Mouse (Mus musculus) right cerebral cortex, adult 2 months (tissue): ENCODE measurements around the gene Kdm1a.

Experiments
- DNase-seq, 2 experiments: peaks; one replicate each; pipeline ENCODE4 v3.0.0; 2021 to 2022; ENCODE audit warnings: low spot score in 2 of 2

Gene Kdm1a

GRCm38 (mm10) chr4:136526412-136526811, 76.1 kb downstream of the Kdm1a start:
- peak; percentile 65 to 69 for DNase-seq

DNA sequence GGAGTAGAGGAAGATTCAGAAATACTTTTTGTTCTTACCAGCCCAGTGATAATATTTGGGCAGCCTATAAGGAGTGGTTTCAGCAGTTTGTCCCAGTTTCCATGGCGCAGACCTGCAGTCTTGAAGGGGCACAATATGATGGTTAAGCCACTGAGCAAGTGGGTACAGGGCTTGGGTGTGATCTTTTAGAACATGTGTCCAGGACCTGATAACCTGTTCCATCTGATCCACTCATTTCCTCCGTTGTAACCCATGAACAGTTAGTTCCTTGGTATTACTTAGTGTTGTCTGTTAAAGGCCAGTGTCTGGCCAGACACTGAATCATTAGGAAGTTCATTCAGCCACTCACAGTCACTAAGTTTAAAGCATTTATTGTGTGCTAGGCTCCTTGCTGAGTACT, 78.2 kb downstream of the Kdm1a start:
- no peak for DNase-seq

- no peak for DNase-seq
These were observed 80.6 kb downstream of the Kdm1a start for GRCm38 (mm10) chr4:136521898-136522297.

DNA sequence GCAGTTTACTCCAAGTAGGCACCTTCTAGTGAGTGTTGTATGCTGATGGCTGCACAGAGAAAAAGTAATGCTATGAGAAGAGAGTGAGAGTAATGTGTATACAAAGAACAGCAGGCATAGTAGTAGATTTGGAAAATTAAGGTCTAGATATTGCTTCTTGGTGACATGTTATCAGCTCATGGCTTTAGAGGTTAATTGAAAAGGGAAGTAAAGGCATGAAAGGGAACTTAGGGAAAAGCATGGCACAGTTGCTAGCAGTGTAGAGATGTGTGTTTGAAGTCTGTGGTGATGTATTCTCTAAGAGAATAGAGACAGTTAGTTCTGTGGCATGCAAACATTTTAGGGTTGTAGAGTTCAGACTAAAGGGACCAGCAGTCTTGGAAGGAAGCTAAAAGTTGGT, 82.7 kb downstream of the Kdm1a start:
- no peak for DNase-seq

DNA sequence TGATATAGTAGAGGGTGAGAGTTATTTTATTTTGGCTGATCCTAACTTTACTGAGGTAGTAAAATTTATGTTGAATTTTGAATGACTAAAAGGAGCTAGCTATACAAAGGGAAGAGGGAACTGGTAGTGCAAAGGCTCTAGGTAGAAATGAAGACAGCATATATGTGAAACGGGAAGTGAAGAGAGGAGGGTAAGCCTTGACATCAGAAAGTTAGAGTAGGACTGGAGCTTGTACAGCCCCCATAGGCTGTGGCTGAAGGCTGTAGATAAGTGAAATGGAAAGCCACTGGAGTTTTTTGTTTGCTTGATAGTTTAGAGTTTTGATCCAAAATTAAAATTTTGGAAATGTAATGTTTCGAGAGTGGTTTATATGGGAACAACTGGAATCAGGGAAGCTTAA, 83.9 kb downstream of the Kdm1a start:
- no peak for DNase-seq

GRCm38 (mm10) chr4:136518141-136518540, 84.4 kb downstream of the Kdm1a start:
- no peak for DNase-seq

DNA sequence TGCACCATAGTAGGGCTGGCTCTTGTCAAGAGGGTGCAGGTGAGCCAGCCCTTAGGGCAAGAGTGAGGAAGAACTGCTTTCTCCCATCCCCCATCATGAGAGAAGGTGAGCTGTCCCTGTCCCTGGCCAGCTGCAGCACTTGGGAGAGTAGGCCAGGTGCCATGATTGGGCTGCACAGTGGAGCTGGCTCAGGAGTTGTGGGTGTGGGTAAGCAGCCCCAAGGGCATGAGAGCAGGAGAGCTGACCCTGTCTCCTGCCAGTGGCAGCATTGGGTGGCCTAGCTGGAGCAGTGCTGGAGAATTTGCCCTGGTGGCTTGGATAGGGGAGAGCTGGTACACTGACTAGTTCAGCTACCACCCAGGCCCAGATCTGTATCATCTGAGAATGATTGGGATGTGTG, 89.6 kb downstream of the Kdm1a start:
- DNase-seq = no peak

DNA sequence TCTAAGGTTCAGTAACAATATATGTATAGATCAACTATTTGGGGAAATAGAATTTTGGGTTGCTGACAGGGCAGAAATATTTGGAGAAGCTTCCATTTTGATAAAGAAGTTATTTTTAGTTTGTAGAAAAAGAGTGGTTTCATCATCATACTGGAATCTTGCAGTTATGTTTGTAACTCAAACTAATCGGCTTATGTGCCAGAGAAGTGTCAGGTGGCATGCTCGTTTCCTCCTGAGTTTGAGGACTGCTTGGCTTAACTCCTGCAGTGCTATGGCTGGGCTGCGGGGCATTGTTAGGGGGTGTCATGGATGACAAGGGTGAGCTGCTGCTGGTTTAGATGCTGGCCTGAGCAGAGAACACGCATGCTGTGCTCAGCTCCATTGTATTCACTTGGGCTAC, 90.8 kb downstream of the Kdm1a start:
- no peak for DNase-seq

DNA sequence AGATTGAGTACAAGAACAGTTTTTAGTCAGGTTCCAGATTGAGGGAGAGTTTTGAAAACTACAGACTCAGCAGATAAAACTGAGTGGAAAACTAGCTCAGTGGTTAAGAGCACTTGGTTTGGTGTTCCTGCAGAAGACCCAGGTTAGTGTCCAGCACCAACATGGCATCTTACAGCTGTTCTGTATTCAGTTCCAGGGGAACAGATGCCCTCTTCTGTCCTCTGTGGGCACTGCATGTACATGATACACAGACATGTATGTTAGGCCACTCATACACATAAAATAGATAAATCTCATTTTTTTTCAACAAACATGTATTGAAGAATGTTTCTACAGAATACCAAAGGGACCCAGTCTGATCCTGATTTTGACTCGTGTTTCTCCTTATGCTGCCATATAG, 92.7 kb downstream of the Kdm1a start:
- DNase-seq = no peak

DNA sequence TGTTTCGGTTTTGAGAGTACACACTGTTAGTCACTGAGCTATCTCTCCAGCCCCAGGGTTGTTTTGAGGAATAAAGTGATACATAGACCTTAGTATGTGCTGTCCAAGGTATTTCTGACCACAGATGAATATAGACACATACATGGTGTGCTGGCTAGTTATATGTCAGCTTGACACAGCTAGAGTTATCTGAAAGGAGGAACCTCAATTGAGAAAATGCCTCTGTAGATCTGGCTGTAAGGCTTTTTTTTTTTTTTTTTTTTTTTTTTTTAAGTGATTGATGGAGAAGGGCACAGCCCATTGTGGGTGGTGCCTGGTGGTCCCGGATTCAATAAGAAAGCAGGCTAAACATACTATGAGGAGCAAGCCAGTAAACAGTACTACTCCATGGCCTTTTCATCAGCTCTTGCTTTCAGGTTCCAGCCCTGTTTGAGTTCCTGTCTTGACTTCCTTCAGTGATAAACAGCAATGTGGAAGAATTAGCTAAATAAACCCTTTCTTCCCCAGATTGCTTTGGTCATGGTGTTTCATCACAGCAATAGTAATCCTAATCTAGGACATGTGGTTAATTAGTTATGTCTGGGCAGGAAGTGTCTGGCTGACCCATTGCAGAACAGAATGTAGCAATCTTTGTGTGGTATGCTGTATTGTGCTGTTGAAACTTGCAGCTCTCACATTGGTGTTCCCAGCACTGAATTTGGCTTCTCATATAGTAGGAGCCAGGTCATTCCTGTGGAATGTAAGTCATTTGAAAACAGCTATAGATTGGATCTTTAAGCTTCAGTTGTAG, 96.9 kb downstream of the Kdm1a start:
- DNase-seq = no peak
